Mouse (Mus musculus): ENCODE results near the gene Ubxn2a. TPM values are rescaled to one million over a fixed set of nuclear protein-coding genes. Genes with fewer than 3 reads are reported as not detected.

The Ubxn2a gene
- total RNA-seq, 2 experiments from 2014 or later, result 69.0 to 76.7 TPM

DNA sequence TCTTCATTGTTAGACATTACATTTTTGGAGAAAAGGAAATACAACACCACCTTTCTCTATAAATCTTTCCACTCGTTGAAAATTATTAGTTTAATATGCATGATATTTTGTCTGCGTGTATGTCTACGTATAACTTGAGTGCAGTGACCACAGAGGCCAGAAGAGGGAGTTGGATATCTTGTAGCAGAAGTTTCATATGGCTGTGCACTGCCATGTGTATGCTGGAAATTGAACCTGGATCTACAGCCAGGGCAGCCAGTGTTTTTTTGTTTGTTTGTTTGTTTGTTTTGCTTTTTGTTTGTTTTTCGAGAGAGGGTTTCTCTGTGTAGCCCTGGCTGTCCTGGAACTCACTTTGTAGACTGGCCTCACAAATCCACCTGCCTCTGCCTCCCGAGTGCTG is 28.5 kb downstream of the Ubxn2a start:
- DNase-seq, result peak; percentile 9 to 26

DNA sequence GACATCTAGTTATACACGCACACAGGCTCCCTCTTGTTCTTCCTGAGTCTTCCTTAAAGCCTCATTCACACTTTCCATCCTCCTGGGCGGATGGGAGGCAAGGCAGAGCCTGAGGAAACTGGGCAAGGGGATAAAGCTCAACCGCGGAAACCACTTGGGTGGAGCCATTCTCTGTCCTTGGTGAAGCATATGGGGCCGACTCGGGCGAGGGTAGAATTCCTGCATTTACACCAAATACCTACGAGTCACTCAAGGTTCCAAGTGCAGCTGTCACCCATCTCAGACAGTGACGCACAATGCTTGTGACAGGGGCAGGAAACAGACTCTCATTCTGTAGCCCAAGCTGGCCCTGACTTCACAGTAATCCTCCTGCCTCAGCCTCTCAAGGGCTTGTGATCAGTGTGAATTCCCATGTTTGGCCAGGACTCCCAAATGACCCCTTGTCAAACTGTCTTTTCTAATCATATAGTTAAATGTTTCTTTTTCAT is 29.2 kb downstream of the Ubxn2a start:
- no peak for DNase-seq

DNA sequence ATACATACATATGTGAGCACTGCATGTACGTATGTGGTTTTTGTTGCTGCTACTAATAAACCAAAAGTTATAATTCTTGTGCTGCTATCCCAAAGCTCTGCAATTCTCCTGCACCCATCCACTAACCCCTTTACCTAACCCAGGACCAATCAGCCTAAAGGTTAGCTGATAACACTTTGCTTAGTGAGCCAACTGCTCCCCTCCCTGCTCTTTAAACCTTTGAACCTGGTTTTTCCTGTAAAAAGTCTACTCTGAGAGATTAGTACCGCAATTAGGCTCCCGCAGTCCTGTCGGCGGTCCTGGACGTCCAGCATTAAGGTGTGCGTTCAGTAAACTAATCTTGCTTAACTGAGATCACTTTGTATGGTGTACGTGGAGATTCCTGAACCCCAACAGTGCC is 31.9 kb downstream of the Ubxn2a start:
- DNase-seq, result no peak

DNA sequence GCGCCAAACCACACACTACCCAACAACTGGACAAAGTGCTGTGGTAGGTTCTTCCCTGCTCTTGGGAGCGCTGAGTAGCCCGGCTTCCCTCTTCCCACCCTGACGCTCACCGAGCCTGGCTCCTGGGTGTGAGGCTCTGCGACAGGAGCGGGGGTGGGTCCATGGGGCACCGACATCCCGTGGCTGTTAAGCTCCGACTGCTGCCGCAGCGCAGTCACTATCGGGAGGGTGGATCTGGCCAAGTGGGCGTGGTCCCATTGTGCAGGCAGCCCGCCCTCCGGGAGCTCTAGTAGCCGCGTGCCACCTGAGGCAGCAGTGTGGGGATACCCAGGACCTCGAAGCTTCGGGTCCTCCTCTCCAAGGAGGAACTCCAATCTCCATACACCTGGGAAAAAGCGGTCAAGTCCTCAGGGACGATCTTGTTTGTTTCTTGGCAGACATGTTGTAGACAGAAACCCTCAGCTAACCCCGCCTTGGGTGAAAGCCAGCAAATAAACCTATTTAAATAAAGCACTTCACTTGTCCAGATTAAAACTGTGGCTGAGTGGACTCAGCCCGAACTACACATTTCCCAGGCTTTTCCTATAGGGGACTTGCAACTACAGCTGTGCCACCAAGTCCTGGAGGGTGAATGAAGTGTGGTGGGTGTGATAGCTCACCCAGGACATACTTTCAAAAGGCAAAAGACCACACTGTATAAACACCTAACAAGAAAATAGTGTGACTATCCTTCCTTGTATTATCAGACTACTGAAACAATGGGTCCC is 33.2 kb downstream of the Ubxn2a start, which contains the start of gene Mfsd2b:
Gene Mfsd2b (minus strand): TSS at position 199 of the 767 bp plus-strand sequence.
- DNase-seq, result peak; percentile 71 to 77

DNA sequence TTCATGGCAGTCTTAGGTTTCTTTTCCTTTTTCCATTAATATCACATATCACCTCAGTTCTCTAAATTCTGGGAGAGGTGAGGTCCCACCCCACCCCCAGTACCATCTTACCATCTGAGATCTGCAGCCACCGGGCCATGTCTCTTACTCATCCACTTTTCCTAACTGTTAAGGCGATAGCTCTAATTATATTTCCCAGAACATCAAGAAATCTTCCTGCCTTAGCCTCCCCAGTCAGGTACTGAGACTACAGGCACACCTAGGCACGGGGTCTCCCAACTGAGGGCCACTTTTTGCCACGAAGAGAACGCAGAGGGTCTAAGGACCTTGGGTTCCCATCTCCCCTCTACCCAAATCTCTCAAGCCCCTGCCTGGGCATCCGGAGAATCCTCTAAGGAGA is 34.0 kb downstream of the Ubxn2a start:
- no peak for DNase-seq

DNA sequence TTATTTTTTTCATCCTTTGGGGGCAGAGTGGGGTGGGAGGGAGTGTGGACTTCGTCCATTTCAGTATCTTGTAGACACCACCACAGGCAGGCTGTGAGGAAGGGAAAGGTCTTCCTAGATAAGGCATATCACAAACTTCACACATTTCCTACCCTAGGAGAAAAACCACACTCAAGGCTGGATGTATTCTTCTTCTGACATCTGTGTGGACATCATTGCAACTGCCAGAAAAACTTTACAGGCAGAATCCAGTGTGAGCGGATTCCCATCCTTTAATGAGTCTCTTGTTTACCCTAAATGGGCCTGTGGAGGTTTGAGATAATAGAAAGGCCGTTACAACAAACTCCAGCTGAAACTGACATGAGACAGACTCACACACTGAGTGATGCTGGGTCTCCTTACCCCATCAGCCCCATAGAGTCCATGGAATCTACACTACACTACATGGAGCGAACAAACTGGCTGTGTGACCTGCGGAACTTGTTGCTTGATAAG is 34.5 kb downstream of the Ubxn2a start:
- no peak for DNase-seq

DNA sequence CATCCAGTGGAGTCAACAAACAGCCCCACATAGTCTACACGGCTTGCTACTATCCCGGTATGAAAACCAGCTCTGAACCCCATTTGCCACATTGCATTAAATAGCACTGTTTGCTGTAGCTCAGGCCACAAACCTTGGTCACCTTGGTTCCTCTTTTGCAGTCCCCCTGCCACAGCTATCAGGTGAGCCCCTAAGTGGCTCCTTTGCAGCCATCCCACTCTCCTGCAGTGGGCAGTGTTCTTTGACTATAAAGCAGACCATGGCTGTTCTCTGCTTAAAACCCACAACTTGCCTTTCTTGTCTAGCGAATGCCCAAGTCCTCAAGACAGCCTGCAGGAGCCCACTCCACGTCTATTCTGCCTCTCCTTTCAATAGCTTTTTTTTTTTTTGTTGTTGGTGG is 35.2 kb downstream of the Ubxn2a start:
- no peak for DNase-seq

DNA sequence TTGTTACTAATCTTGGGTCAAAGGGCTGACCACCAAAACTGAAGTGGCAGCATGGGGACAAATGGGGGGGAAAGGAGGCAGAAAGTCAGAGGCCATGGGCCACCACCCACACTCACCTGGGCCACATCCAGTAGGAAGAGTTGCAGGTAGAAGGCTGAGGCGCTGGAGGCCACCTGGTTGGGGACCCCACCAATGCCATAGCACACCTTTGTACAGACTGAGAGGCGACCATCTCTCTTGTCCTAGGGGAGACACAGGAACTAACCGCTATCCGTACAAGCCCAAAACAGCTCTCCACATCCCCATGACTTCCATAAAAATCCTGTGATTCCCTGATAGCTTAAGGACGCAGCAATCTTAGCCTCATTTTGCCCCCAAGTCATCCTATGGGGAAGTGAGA is 36.2 kb downstream of the Ubxn2a start:
- DNase-seq, result no peak

DNA sequence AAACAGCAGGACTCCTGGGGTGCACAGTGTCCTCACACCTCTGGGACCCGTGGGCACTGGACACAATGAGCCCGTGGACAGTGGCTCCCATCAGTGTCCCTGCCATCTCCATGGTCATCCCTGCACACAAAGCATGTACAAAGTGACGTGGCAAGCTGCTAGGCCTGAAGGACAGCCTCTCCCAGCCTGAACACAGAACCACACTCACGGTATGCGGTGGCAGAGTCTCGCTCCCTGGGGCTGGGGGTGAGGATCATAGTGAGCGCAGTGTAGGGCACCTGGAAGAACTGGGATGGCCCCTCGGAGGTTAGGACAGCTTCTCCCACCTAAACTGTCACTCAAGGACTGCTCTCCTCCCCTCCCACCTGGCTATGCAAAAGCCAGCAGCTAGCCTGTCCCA is 38.6 kb downstream of the Ubxn2a start:
- no peak for DNase-seq

DNA sequence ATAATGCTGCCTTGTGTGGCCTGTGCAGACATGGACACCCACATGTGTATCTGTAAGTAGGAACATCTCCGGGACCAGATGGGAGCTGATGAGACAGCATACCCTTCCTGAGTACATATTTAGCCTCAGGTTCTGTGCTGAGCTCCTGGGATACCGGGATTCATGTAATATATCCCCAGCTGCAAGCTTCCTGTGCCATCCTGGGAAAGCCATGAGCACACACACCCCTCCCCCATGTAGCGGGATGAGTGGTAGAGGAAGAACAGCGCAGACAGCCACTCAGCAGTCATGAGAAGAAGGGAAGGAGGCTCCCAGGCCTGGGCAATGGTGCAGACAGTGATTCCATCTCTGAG is 43.2 kb downstream of the Ubxn2a start:
- no peak for DNase-seq

DNA sequence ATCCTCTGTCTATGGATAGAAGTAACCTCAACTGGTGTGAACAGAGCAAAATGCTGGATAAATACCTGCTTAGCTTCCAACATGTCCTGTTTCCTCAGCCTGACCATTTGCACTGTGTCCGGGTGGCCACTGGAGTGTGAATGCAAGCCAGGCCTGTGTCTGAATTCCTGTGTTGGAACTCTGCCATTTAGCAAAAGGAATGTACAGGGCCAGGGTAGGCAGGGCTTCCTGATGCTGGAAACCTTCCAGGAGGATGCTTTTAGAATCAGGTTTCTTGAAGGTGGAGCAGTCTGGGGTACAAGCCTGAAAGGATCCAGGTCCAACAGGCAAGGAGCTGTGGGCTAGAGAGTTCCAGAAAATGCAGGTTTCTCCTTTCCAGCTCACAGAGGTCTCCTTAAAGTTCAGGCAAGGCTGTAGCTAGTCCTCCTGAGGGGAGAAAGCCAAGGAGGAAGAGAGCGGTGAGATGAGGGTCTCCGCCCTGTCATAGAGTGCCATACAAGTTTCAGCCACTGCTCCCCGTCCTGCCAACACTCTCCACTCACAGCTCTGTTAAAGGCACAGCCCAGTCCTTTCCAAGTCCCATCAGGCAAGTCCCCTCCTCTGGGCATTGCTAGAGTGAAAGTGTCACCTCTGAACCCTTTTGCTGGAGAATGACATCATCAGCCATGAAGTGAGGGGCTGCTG is 43.7 kb downstream of the Ubxn2a start:
- peak; percentile 47 to 50 for DNase-seq

DNA sequence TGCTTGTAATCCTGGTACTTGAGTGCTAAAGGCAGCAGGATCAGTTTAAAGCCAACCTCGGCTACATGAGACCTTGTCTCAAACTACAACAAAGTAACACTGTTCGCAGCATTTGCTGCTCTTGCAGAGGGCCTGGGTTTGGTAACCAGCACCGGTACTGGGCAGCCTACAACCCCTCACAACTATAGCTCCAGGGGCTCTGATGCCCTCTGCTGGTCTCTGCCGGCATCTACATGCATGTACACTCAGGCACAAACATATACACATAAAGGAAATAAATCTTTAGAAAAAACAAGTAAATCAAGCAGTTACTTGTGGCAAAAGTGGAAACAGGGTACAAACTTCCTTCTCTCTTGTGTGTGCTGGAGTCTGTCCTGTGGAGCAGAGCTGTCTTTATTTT is 44.8 kb downstream of the Ubxn2a start:
- DNase-seq, result no peak

DNA sequence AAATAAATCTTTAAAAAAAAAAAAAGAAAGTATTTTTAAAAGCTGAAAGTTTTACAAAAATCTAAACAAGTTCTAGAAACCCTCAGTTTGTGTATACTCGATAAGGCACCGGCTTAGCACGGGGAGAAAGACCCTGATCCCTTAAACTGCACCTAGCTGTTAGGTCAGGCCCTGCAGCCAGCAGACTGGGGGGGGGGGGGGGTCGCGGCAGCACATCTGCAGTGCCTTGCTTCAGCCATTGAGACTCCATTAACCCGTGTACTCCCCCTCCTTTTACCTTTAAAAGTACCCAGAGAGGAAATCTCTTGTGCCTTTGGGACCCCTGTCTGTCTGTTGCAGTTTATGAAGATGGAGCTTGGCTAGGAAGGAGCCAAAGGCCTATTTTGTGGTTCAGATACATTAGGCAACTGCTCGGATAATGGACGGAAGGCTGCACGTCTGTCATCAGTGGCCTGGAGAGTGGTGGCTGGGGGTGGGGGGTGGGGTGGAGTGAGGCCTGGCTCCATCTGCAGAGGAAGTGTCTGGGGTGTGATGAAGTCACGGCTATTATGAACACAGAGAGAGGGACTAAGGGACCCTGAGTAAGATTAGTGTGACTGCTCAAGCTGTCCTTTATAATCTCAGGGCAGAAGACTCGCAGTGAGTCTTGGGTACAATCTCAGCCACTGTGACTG is 48.1 kb downstream of the Ubxn2a start:
- no peak for DNase-seq

DNA sequence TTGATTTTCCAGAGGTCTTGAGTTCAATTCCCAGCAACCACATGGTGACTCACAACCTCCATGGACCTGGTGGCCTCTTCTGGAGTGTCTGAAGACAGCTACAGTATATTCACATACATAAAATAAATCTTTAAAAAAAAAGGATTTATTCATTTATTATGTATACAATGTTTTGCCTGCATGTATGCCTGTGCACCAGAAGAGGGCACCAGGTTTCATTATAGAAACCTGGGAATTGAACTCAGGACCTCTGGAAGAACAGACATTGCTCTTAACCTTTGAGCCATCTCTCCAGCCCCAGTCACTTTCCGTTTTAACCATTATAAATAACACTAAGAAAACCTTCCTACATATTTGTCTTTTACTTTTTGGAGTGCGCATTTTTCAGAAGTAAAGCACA is 50.7 kb downstream of the Ubxn2a start:
- no peak for DNase-seq

DNA sequence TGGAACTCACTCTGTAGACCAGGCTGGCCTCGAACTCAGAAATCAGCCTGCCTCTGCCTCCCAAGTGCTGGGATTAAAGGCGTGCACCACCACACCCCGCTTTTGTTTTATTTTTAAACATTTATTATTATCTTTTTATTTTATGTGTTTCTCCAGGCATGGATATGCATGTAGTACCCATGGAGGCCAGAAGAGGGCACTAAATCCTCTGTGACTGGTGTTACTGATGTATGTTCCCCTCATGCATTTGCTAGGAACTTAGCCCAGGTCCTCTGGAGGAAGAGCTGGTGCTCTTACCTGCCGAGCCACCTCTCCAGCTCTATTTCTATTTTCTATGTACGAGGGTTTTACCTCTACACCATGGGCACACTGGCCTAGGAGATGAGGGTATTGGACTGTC is 51.3 kb downstream of the Ubxn2a start:
- peak in 1 of 2 experiments; percentile 42 for DNase-seq

DNA sequence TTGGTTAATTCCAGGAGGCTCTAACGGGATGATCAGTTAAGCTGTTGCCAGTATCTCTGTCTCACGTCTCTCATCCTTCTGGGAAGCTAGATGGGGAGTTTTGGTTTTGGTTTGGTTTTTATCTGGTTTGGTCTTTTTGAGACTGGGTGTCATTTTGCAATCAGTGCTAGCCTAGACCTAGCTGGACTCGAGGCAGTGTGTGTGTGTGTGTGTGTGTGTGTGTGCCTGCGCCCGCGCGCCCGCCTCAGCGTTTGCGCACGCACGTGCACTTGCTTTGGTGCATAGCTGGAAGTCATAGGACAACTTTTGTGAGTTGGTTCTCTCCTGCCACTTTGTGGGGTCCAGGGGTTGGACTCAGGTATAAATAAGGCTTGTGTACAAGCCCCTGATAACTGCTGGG is 63.8 kb downstream of the Ubxn2a start:
- DNase-seq, result peak; percentile 34 to 62

DNA sequence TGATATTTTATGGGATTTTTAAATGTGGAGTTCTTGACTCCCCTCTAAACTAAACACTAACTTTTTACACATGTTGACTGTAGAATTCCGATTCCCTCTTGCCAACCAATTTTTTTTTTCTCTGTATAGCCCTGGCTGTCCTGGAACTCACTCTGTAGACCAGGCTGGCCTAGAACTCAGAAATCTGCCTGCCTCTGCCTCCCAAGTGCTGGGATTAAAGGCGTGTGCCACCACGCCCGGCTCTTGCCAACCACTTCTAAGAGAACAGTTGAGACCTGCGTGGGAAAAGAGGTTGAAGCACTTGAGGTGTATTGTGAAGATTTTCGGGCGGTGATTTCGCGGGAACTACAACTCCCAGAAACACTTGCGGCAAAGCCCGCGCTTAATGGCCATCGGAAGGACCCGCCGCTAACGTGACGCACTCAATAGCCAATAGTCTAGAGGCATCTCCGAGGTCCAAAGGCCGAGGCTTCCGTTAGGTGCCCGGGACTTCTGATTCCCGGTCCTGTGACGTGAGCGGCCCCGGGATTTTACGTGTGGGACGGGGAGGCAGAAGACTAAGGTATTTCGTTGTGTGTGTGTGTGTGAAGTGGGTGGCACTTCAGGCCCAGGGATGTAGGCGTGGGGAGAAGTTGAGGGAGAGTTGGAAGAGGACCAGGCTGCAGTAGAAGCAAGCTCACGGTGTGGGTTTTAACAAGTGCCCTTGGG is 64.5 kb downstream of the Ubxn2a start, which contains the start of gene Wdcp:
Gene Wdcp (plus strand): TSS at position 414 of the 708 bp plus-strand sequence.
- peak; percentile 94 to 96 for DNase-seq

DNA sequence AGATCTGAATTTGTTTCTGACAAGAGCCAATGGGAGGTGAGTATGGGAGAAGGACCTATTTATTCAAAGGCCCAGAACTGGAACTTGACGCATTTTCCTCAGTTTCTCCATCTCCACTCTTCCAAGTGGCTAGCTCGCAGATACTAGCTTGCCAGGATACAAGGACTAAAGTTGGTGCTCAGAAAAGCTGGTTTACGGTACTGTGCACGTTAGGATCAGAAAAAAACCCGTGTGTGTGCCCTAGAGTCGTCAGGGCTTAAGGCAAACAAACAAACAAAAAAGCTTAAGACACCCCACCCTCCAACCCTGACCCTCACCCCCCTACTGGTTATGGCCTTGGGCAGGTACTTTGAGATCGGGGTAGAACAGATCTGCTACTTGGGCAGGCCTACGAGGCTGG is 65.0 kb downstream of the Ubxn2a start:
- DNase-seq, result no peak

DNA sequence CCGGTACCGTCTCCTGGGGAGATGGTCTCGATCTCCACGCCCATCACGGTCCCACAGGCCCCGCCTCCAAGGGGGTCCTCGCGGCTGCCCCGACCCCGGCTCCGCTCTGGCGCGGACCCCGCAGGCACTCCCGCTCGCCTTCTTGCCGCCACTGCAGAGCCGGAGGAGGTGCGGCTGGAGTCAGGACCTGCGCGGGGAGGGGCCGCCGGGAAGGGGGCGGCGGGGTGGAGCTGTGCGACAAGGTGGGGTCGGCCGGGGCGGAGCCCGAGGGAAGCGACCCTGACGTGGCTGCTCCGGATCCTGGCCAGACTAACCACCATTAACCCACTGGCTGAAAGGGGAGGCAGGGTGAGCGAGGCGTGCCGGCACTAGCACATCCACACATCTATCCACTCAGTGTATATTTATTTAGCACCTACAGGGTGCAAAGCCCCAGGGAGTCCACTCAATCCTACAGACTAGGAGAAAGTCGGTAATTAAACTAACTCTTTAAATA is 66.1 kb downstream of the Ubxn2a start, which contains the start of gene Fkbp1b:
Gene Fkbp1b (minus strand): TSS at position 200 of the 496 bp plus-strand sequence.
- peak; percentile 58 to 60 for DNase-seq

DNA sequence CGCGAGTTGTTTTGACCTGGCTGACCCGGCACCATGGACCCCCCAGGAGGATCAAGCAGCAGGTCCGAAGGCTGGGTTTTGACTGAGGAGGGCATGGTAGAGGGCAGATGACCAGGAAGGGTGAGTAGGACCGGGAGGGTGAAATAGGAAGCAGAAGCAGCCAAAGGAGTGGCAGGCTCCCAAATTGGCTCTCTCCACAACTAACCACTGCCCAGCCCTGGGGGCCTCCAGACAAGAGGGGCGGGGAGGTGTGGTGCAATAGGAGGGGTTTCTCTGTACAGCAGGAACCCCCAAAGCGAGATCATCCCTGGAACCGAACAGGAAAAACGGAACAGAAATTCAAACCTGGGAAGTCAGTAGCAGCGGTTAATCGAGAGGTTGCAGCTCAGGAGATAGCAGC is 66.8 kb downstream of the Ubxn2a start:
- DNase-seq, result peak; percentile 38 to 40

DNA sequence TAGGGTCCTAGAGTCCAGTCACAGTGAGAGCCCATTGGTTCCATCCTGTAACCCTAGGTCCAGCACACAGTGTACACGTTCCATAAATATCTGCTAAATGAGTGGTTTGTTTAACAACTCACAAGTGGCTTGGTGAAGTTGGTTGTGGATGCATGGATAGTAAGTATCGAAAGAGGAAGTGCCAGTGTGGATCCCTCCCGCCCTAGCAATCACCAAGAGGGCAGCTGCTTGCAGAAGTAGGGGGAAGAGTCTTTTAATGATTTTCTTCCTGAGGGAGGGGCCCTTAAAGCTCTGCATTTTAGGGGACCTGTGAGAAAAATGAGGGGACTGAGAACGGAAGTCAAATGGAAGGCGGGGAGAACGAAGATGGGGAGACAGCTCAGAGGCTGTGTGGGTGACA is 67.5 kb downstream of the Ubxn2a start:
- DNase-seq, result peak in 1 of 2 experiments; percentile 36

DNA sequence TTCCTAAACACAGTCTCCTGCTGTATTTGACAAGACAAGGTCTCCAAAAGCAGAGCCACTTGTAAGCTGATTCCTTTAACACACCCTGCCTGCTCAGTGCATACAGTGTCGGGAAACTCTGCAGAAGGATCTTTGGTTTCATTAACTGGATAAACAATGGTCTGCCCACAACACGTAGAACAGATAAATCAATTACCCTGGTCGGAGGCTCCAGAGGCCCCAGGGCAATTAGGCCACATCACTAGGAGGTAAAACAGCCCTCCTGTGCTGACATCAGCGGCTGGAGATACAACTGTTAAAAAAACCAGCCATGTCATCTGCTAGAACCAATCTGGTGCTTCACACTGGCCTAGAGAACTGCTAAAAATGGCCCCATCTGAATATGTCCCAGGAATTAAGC is 70.5 kb downstream of the Ubxn2a start:
- no peak for DNase-seq

All from heart, adult 18-20 months (tissue).